Mouse (Mus musculus): ENCODE data around the gene Bhlhb9.

Gene Bhlhb9

DNA sequence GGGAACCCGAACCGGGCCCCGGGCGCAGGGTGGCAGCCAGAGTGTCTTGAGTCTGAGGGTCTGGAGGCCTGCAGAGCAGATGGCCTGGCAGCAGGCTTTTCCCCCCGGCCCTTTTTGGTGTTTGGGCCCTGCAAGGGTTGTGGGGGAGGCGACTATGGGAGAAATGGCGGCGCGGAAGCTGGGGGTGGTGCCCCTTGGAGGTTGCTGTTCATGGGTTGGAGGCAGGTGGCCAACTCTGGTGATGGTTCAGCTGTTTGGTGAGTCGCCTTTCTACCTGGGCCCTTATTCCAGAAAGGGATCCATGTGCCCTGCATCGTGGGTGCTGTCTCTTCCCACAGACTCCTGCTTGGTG lies 88.8 kb downstream of the Bhlhb9 start:
- no peak for DNase-seq (ENCODE audit: low read depth, low spot score)

DNA sequence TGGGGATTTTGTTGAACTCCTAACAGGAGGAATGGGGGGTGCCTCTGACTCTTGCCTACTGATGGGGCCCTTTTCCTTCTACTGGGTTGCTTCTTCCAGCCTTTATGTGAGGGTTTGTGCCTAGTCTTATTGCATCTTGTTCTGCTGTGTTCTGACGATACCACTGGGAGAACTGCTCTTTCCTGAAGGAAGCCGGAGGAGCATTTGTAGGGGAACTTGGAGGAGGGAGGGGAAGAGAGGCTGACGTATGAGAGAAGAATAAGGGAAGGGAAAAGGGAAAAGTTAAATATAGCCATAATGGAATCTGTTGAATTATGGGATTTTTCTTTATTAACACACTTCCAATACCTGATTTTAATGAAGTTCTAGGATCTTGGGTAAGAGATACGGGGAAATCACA lies 119.2 kb downstream of the Bhlhb9 start:
- DNase-seq (ENCODE audit: low read depth, low spot score), result no peak

DNA sequence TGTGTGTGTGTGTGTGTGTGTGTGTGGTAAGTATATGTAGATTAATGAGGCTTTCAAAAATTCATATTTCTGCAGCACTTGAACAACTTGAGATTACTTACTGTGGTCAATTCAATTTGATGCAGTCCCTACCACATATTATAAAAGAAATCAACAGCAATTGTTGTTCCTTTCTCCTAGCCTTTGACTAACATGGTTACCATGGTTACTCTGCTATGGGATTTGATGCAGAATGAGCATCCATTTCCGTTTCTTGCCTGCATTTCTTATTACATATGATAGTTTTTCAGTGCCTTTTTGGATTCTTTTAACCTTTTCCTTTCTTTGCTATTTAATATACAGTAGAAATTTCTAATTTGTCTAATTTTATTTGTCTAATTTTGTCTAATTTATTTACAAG lies 119.7 kb downstream of the Bhlhb9 start:
- DNase-seq (ENCODE audit: low read depth, low spot score), result no peak

DNA sequence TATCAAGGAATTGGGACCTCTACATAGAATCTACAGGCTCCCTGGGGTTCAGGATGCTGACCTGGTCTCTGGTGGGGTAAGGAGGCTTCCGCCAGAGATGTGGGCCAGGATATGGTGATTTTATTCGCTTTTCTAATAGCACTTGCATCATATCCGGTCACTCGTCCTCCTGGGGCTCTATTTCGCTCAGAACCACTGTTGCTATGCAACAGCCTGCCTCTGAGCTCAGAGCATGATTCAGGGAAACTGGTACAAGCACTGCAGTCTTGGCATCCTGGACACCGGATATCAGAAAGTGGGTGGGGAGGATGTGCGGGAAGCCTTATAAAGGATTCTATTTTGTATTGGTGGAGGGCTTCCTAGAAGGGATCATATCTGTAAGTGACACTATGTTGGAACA lies 124.8 kb downstream of the Bhlhb9 start:
- DNase-seq (ENCODE audit: low read depth, low spot score), result no peak

DNA sequence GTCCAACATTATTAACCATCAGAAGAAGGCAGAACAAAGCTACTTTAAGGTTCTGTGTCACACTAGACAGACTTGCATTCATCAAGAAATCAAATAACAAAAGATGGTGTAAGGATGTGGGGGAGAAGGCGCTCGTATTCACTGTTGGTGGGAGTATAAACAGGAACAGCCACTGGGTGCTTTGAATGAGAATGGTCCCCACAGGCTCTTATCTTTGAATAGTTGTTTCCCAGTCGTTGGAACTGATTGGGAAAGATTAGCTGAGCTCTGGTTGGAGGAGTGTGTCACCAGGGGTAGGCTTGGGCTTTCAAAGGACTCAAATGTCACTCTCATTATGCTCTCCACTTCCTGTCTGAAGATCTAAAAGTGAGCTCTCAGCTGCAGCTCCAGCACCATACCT lies 128.5 kb downstream of the Bhlhb9 start:
- DNase-seq (ENCODE audit: low read depth, low spot score), result no peak

DNA sequence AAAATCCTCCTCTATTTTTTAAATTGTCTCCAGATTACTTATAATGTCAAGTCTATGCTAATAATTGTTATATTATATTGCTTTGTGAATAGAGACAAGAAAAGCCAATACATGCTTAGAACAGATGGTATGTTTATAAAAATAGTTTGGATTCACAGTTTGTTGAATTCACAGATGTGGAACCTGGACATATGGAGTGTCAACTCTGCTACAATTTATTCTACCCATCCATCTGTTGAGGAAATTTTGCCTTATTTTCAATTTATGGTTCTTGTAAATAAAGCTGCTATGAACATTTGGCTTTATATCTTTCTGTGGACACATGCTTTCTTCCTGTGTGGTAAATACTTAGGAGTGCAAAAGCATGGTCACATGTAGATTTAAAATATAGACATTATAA lies 131.2 kb downstream of the Bhlhb9 start:
- DNase-seq (ENCODE audit: low read depth, low spot score), result no peak

DNA sequence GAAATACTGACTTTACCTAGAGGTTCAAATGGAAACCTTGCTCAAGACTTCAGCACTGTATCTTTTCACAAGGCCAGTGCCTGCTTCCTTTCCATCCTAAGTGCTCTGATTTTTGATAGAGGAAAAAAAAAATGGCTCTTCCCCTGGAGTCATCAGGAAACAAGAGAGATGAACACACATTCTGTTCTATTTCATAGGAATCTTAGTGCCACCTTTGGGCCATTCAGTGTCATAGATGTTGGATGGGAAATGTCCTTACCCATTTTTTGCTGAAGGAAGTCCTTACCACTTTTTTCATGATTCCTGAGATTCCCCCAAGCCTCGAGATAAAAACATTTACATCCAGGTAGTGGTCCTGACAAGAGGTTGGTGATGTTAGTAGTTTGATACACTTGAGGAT lies 139.1 kb downstream of the Bhlhb9 start:
- no peak for DNase-seq (ENCODE audit: low read depth, low spot score)
